Mouse (Mus musculus) c-Kit-positive CD71-negative TER-119-negative erythroid progenitor cells, embryonic 14.5 days (primary cell): Measurements from ENCODE around the gene Stxbp4.

Source experiments
- DNase-seq: peaks from one replicate; pipeline ENCODE4 v3.0.0-alpha.2; 2013; ENCODE audit warnings: low read depth

Gene Stxbp4

DNA sequence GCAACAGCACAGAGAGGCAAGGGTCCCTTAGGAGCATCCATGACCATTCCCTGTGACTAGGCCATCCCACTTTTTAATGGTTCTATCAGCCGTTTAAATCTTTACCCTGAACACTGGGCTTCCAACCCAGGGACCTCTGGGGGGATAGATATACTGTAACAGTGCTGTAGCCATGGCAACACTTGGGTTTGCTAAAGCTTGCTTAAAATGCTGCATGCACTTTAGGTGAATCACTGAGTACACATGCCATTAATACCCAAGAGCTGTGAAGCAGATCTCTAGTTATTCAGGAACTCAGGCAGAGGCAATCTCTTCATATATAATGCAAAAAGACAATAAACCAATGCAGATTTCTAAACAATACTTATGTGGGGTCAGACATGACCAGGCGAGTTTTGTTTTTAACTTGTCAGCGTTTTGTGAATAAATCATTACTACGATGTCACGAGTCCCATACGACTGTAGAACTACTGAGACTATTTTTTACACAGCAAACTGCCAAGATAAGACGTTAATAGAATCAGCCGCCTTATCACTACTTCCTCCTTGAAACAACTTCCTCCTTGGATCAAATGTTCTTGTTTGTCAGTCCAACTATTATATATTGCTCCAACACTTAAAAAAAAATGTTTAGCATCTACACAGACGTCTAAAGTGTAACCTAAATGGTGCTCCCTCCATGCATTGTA is 79.4 kb downstream of the Stxbp4 start:
- DNase-seq, result no peak

GRCm38 (mm10) chr11:90556517-90556916 is 81.4 kb downstream of the Stxbp4 start:
- no peak for DNase-seq

DNA sequence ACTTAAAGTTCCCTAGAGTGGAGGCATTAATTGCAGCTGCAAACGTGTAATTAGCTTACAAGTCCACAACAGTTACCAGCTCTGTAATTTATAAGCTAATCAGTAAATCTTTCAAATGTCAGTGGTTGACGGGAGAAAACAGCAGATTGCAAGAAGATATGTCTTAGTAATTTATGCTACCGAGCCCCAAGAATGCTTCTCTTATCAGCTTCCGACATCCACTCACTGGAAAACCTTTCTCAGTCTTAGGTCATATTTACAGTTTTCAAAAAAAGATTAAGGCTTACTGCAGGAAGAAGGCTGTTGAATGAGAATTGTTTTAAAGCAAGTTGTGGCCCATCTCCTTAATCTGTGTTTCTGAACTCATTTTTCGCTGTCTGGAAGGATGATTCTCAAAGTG is 83.9 kb downstream of the Stxbp4 start:
- no peak for DNase-seq

DNA sequence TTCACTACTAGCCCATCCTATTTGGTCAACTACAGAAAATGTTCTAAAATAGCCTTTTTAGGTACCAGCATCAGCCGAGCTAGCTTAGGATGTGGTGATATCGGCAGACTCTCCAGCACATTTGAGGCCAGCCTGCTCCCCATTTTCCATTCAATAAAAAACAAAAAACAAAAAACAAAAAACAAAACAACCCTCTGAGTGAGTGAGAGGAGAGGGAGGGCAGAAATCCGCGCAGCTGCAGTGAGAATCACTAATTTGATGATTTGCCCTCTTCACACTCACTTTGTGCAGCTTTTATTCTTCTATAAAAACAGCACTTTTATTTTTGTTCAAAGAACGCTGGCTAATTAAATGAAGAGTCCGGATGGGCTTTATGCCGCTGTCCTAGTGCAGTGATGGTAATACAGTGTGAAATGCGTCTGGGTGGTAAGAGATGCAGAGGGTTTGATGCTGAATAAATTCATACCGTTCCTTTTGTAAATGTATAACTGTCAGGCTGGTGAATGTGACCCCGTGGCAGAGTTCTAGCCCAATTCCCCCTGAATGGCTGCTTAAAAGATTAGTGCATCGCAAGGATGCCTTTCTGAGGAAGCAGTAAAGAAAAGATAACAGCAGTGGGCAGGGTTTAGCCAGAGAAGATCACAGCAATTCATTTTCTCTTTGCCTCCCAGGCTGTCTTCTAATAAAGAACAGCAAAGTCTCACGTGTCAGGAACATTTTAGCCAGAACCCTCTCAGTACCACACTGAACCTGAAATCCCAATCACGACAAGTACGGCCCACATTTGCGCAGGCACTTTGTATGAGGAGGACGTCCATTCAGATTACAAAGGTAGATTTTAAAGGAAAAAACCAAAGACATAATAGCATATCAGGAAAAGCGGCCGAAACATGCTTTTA is 85.3 kb downstream of the Stxbp4 start:
- DNase-seq, result no peak

- DNase-seq, result no peak
These were observed 89.3 kb downstream of the Stxbp4 start for GRCm38 (mm10) chr11:90548560-90548959.

- no peak for DNase-seq
These were observed 99.1 kb downstream of the Stxbp4 start for GRCm38 (mm10) chr11:90538636-90539263.

GRCm38 (mm10) chr11:90525311-90525710 is 112.6 kb downstream of the Stxbp4 start:
- no peak for DNase-seq

GRCm38 (mm10) chr11:90521040-90521439 is 116.8 kb downstream of the Stxbp4 start:
- DNase-seq, result no peak

DNA sequence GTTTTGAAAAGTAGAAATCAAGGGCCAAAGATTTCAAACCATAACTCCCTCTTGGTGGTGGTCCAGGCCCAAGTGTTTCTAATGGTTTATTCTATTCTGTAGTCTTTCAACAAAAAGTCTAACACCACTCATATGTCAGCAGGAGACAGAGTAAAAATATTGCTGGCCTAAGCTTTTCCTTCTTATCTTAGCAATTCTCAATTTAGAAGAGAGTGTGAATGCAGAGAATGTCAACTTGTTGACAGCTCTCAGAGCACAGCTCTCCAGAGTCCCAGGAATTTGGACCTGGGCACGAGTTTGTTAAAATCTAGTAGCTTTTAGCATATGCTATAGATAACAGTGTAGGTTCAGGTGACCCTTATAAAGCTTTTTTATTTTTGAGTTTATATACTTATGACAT is 120.1 kb downstream of the Stxbp4 start:
- no peak for DNase-seq

DNA sequence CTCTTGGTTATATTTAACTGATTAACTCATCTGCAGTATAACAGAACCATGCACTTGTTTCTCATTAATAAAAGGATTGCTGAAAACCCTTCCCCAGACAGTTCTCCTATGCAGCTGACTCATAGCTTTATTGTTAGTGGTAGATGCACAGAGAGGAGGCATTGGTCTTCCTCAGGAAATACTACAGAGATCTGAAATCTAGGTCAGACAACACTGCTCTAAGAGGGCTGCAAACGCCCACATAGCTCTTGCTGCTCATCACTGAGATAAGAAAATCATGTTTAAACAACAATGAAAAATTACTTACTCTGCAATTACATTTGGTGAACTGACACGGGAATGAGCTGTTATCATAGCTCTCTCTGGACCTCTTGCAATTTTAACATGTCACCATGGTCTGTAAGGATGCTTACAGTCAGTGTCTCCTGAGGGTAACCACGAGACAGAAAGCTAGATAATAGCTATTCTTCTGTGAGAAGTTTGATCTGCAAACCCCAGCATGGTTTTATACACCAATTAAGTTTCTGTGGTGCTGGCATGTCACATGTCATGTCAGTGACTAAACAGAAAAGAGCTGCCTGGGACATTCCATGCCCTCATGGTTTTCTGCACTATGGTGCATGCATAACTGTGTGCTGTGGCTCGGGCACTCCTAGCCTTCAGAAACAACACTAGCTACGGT is 125.2 kb downstream of the Stxbp4 start:
- no peak for DNase-seq

GRCm38 (mm10) chr11:90501846-90502245 is 136.0 kb downstream of the Stxbp4 start:
- DNase-seq, result no peak

DNA sequence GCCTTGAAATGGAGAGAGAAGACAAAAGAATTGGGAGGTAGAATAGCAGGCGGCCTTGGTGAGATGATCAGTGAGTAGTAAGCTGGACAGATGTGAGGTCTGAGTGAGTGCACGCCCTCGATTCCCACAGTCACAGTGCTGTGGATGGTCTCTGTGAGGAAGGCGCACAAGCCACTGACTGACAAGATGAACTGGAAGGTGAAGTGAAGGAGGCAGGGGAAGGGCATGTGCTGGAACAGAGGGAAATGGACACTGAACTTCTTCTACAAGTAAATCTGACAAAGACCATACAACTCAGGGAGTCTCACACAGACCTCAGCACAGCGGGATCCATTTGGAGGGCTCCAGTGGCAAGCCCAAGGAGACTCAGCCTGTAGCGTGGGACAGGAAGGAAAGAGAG is 138.0 kb downstream of the Stxbp4 start:
- no peak for DNase-seq

- no peak for DNase-seq
These were observed 139.4 kb downstream of the Stxbp4 start for GRCm38 (mm10) chr11:90498461-90498860.

DNA sequence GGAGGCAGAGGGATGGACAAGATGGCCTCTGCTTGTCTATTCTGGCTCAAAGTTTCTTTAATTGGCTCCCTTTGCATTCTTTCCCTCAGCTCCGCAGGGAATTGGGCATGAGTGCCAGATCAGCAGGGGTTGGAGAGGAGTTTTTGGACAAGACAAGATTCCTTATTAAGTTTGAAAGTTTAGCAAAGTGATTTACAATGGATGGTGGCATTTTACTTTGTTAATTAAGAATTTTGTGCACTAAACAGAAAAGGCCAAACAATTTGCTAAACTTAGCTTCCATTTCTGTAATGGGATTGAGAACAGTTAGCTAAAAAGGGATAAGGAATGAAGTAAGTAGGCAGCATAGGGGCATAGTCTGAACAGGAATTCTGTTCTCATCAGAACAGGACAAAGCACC is 142.9 kb downstream of the Stxbp4 start:
- DNase-seq, result no peak

- no peak for DNase-seq
These were observed 145.4 kb downstream of the Stxbp4 start for GRCm38 (mm10) chr11:90492511-90492910.

DNA sequence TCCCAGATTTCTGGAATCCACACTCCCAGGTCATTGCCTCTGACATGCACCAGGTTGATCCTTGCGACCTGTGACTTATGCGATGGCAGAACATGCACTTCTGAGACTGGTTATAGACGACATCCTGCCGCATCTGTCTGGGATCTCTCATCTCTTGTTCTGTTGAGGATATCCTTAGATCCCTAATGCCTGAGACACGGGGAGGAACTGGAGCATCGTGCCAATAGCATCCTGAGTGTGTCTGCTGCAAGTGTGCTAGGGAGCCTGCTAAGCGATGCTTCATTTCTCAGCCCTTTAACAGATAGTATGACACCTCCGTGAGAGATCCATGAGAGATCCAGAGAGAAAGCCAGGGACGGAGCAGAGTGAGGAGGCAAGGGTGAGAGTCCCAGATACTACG is 148.7 kb downstream of the Stxbp4 start:
- no peak for DNase-seq

- DNase-seq, result no peak
These were observed 150.2 kb downstream of the Stxbp4 start for GRCm38 (mm10) chr11:90487686-90488085.

- DNase-seq, result no peak
These were observed 152.9 kb downstream of the Stxbp4 start for GRCm38 (mm10) chr11:90484750-90485637.

- no peak for DNase-seq
These were observed 154.1 kb downstream of the Stxbp4 start for GRCm38 (mm10) chr11:90483766-90484165.

DNA sequence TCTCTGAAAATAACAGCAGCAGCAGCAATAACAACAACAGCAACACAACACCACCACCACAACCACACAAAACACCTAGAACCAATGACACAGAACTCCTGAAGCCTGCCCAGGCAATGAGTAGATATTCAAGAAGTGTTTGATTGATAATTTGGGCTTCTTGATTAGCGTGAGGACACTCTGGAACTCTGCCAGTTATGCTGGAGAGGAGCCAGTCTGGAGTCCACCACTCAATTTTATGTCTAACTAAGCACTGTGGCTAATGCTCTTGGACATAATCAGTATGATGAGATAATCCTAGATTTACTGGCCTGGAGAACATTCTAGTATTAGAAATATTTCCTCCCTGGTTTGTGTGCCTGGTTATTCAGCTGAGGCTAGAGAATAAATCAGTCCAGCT is 156.1 kb downstream of the Stxbp4 start:
- no peak for DNase-seq

GRCm38 (mm10) chr11:90470271-90470670 is 167.6 kb downstream of the Stxbp4 start:
- DNase-seq, result no peak
